Comparison of ENCODE assay signal across 8 mouse cellular contexts in the genomic region with DNA sequence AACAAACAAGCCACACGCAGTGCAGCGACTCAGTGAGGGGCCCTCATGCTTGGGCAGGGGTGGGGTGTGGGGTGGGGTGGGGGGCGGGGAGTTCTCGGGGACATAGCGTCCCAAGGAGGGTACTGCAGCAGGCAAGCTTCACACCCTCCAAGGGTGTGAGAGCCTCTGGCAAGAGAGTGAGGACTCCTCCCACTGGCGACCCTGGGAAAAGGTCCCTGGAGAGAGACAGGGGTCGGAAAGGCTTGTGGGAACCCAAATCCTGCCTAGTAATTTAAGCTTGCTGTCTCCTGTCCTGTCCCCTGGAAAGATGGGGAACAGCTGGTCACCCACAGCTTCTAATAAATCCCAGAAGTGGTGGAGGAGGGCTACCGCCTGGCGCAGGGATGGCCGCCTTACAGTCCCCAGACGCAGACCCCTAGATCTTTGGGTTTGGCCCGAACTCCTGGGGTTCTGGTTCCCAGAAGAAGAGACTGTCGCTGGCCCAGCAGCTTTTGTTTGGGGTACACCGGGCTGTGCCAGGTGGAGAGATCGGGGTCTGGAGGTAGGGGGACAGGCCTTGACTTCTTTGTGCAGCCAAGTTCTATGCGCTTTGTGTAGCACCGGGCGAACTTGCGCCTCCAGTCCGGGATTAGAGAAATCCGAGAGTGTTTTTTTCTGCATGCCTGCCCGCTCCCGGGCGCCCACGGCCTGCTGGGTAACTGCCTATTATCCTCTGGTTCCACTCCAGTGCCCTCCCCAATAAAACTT. TPM values are rescaled to one million over a fixed set of nuclear protein-coding genes. Genes with fewer than 3 reads are reported as not detected.
DNase-seq lines count a peak whose midpoint lies in the region; ATAC-seq lines count a peak whose summit lies in the region.

No protein-coding gene starts in this region.

- under 1% methylated on average over 25 of the region's 25 CpGs for WGBS in forebrain, embryonic 12.5 days
- under 1% methylated on average over 25 of the region's 25 CpGs for WGBS in midbrain, embryonic 10.5 days

- DNase-seq in Muller cell, postnatal 12 days (ENCODE audit: inconsistent ontology term), result peak; percentile 55
- DNase-seq in kidney, adult 8-10 months, result peak; percentile 11 to 34
- peak; percentile 80 for DNase-seq in midbrain, embryonic 10.5 days (ENCODE audit: low spot score)
- no peak for DNase-seq in left cerebral cortex, postnatal 36 days (ENCODE audit: low spot score in 2 of 2)
- DNase-seq in left cerebral cortex, postnatal 10 days (ENCODE audit: extremely low spot score in 1 of 2, low spot score in 2 of 2), result no peak
- no peak for DNase-seq in layer of hippocampus, postnatal 14 days (ENCODE audit: low spot score in 2 of 2)

- no peaks in the 10 kb centered on the region for H3K36me3 ChIP-seq in forebrain, embryonic 12.5 days (replicated peaks)
- no peaks in the 10 kb centered on the region for H3K36me3 ChIP-seq in midbrain, embryonic 10.5 days

- peaks cover 82% of the 10 kb centered on the region for H3K27me3 ChIP-seq in forebrain, embryonic 12.5 days
- peaks cover 97% of the 10 kb centered on the region for H3K27me3 ChIP-seq in midbrain, embryonic 10.5 days (ENCODE audit: low read depth, poor library complexity, severe bottlenecking)

- peak; percentile 86 for ATAC-seq in forebrain, embryonic 12.5 days (ENCODE audit: low FRiP score)
- no peak for ATAC-seq in monocyte, adult 5-6 weeks (replicated peaks; ENCODE audit: insufficient number of reproducible peaks, low FRiP score, low TSS enrichment, poor library complexity, severe bottlenecking)

- H3K4me2 ChIP-seq in forebrain, embryonic 12.5 days, result peak overlapping the region; percentile 53

- no peaks in the 10 kb centered on the region for H3K9me3 ChIP-seq in forebrain, embryonic 12.5 days
- H3K9me3 ChIP-seq in midbrain, embryonic 10.5 days (replicated peaks), result no peaks in the 10 kb centered on the region

- H3K9ac ChIP-seq in forebrain, embryonic 12.5 days, result peak overlapping the region; percentile 48; the same call in 1 of the 2 replicates

- H3K4me1 ChIP-seq in forebrain, embryonic 12.5 days, result peaks cover 34% of the 10 kb centered on the region
- H3K4me1 ChIP-seq in midbrain, embryonic 10.5 days, result peaks cover 54% of the 10 kb centered on the region

- H3K27ac ChIP-seq in forebrain, embryonic 12.5 days, result peak overlapping the region; percentile 85
- H3K27ac ChIP-seq in midbrain, embryonic 10.5 days (replicated peaks), result peak overlapping the region; percentile 93

- intact Hi-C loops in left cerebral cortex, postnatal 36 days (cut with DNase I), result no loop called here
- intact Hi-C loops in left cerebral cortex, postnatal 10 days (cut with DNase I), result no loop called here

- peak overlapping the region; percentile 8 for H3K4me3 ChIP-seq in forebrain, embryonic 12.5 days (replicated peaks)
- H3K4me3 ChIP-seq in midbrain, embryonic 10.5 days, result peak overlapping the region; percentile 47

RNA-seq across cellular contexts. Expression of gene Uncx, which starts 56.1 kb away (rescaled TPM):
- polyA plus RNA-seq in forebrain, embryonic 12.5 days (2016; fragmentation: Nextera tagmentation; extraction: Ambion mirVana), result 32.5 and 37.0 TPM in 2 replicates
- polyA plus RNA-seq in midbrain, embryonic 10.5 days (2016; fragmentation: Nextera tagmentation; extraction: Ambion mirVana), result 18.8 and 36.7 TPM in 2 replicates
- total RNA-seq in left cerebral cortex, postnatal 36 days (2021), result under 1 TPM in 1 of 2 experiments, not detected in 1; 0.20 TPM
- under 1 TPM in 1 of 2 experiments, not detected in 1; 0.21 TPM for total RNA-seq in left cerebral cortex, postnatal 10 days (2021)
- under 1 TPM in 1 of 2 experiments, not detected in 1; 0.19 TPM for total RNA-seq in layer of hippocampus, postnatal 14 days (2021)
- total RNA-seq in monocyte, adult 5-6 weeks (2017), result not detected in 3 replicates

Comparison
In these comparisons a context has a peak if more than half of its experiments do, and no peak if none do; other contexts are left out.
1. DNase-seq: peak in Muller cell, postnatal 12 days (single experiment), kidney, adult 8-10 months (2 of 2) and midbrain, embryonic 10.5 days (single experiment); none in left cerebral cortex, postnatal 36 days (0 of 2), left cerebral cortex, postnatal 10 days (0 of 2) and layer of hippocampus, postnatal 14 days (0 of 2).